Mouse (Mus musculus): Measurements from ENCODE around the gene Cryba4. TPM values are rescaled to one million over a fixed set of nuclear protein-coding genes. Genes with fewer than 3 reads are reported as not detected.

The Cryba4 gene
- 1 to 10 TPM; 1.1 to 1.7 (median 1.3) TPM for total RNA-seq (2022)

GRCm38 (mm10) chr5:112252400-112252799 is at the start of gene Cryba4:
Gene Cryba4, minus strand, starts transcription at chr5:112252518.
- no peak for DNase-seq (ENCODE audit: low spot score in 2 of 2)

- no peak for DNase-seq (ENCODE audit: low spot score in 2 of 2)
Measured at GRCm38 (mm10) chr5:112301694-112302093, 49.4 kb upstream of the Cryba4 start.

GRCm38 (mm10) chr5:112300721-112301308 is 48.5 kb upstream of the Cryba4 start:
- no peak for DNase-seq (ENCODE audit: low spot score in 2 of 2)

GRCm38 (mm10) chr5:112300112-112300511 is 47.8 kb upstream of the Cryba4 start:
- DNase-seq (ENCODE audit: low spot score in 2 of 2): no peak

- no peak for DNase-seq (ENCODE audit: low spot score in 2 of 2)
Measured at GRCm38 (mm10) chr5:112299399-112299798, 47.1 kb upstream of the Cryba4 start.

- no peak for DNase-seq (ENCODE audit: low spot score in 2 of 2)
Measured at GRCm38 (mm10) chr5:112298226-112298988, 46.1 kb upstream of the Cryba4 start.

GRCm38 (mm10) chr5:112297257-112297656 is 44.9 kb upstream of the Cryba4 start:
- DNase-seq (ENCODE audit: low spot score in 2 of 2): no peak

- no peak for DNase-seq (ENCODE audit: low spot score in 2 of 2)
Measured at GRCm38 (mm10) chr5:112296404-112297181, 44.3 kb upstream of the Cryba4 start.

- no peak for DNase-seq (ENCODE audit: low spot score in 2 of 2)
Measured at GRCm38 (mm10) chr5:112295564-112295963, 43.2 kb upstream of the Cryba4 start.

GRCm38 (mm10) chr5:112295162-112295561 is 42.8 kb upstream of the Cryba4 start:
- no peak for DNase-seq (ENCODE audit: low spot score in 2 of 2)

- DNase-seq (ENCODE audit: low spot score in 2 of 2): no peak
Measured at GRCm38 (mm10) chr5:112294696-112295095, 42.4 kb upstream of the Cryba4 start.

GRCm38 (mm10) chr5:112293800-112294199 is 41.5 kb upstream of the Cryba4 start:
- no peak for DNase-seq (ENCODE audit: low spot score in 2 of 2)

- DNase-seq (ENCODE audit: low spot score in 2 of 2): no peak
Measured at GRCm38 (mm10) chr5:112292343-112292980, 40.1 kb upstream of the Cryba4 start.

- DNase-seq (ENCODE audit: low spot score in 2 of 2): no peak
Measured at GRCm38 (mm10) chr5:112291866-112292265, 39.5 kb upstream of the Cryba4 start.

- DNase-seq (ENCODE audit: low spot score in 2 of 2): no peak
Measured at GRCm38 (mm10) chr5:112290536-112290880, 38.2 kb upstream of the Cryba4 start.

GRCm38 (mm10) chr5:112289819-112290535 is 37.7 kb upstream of the Cryba4 start:
- DNase-seq (ENCODE audit: low spot score in 2 of 2): no peak

- no peak for DNase-seq (ENCODE audit: low spot score in 2 of 2)
Measured at GRCm38 (mm10) chr5:112289236-112289635, 36.9 kb upstream of the Cryba4 start.

GRCm38 (mm10) chr5:112288193-112289141 is 36.1 kb upstream of the Cryba4 start:
- DNase-seq (ENCODE audit: low spot score in 2 of 2): no peak

- no peak for DNase-seq (ENCODE audit: low spot score in 2 of 2)
Measured at GRCm38 (mm10) chr5:112287652-112288051, 35.3 kb upstream of the Cryba4 start.

Measured in layer of hippocampus, adult 8-10 months (tissue).